Mouse (Mus musculus): ENCODE results near the gene Zswim4. TPM values are rescaled to one million over a fixed set of nuclear protein-coding genes. Genes with fewer than 3 reads are reported as not detected.

The Zswim4 gene
- polyA plus RNA-seq, 1 experiment from 2014 or later, result 9.3 TPM

- no peak for ATAC-seq (ENCODE audit: insufficient number of reproducible peaks, insufficient read depth, low FRiP score, low read depth)
- peaks cover 8% of the 10 kb centered on the region for H3K4me1 ChIP-seq (ENCODE audit: control insufficient read depth, insufficient read depth, low read length)
- no peaks in the 10 kb centered on the region for H3K27me3 ChIP-seq (ENCODE audit: control insufficient read depth, insufficient read depth, low read length)
- no peak overlapping the region for H3K4me3 ChIP-seq (ENCODE audit: low read depth, low read length)
- no peak overlapping the region for H3K27ac ChIP-seq (ENCODE audit: low read length)
- H3K36me3 ChIP-seq (ENCODE audit: control insufficient read depth, insufficient read depth, low read length), result peaks cover 41% of the 10 kb centered on the region
- no peaks in the 10 kb centered on the region for H3K9me3 ChIP-seq (ENCODE audit: control insufficient read depth, low read depth, low read length)
- 90% methylated on average over 4 of the region's 4 CpGs for WGBS
- H3K9ac ChIP-seq (replicated peaks; ENCODE audit: low read depth, low read length), result no peak overlapping the region
- no peak overlapping the region for H3K4me2 ChIP-seq (replicated peaks; ENCODE audit: low read depth, low read length)
Observed at GRCm38 (mm10) chr8:84261098-84261497, 24.2 kb upstream of the Zswim4 start.

- peak; percentile 87 for ATAC-seq (ENCODE audit: insufficient number of reproducible peaks, insufficient read depth, low FRiP score, low read depth)
- peak within 1 kb of the TSS; percentile 70 for H3K9ac ChIP-seq (replicated peaks; ENCODE audit: low read depth, low read length)
Observed at GRCm38 (mm10) chr8:84256822-84257610, 20.2 kb upstream of the Zswim4 start, which contains the start of gene Mri1. Gene Mri1 (minus strand): TSS chr8:84257326.

GRCm38 (mm10) chr8:84256458-84256821 lies 19.6 kb upstream of the Zswim4 start:
- 14% methylated on average over 6 of the region's 6 CpGs for WGBS
- H3K27ac ChIP-seq (ENCODE audit: low read length), result peak overlapping the region; percentile 92
- no peaks in the 10 kb centered on the region for H3K27me3 ChIP-seq (ENCODE audit: control insufficient read depth, insufficient read depth, low read length)
- H3K9me3 ChIP-seq (ENCODE audit: control insufficient read depth, low read depth, low read length), result no peaks in the 10 kb centered on the region
- peaks cover 42% of the 10 kb centered on the region for H3K36me3 ChIP-seq (ENCODE audit: control insufficient read depth, insufficient read depth, low read length)
- ATAC-seq (ENCODE audit: insufficient number of reproducible peaks, insufficient read depth, low FRiP score, low read depth), result no peak; the same call in none of the 2 replicates
- H3K4me3 ChIP-seq (ENCODE audit: low read depth, low read length), result peak overlapping the region; percentile 79
- peaks cover 11% of the 10 kb centered on the region for H3K4me1 ChIP-seq (ENCODE audit: control insufficient read depth, insufficient read depth, low read length)
- H3K9ac ChIP-seq (replicated peaks; ENCODE audit: low read depth, low read length), result peak overlapping the region; percentile 70
- peak overlapping the region; percentile 89 for H3K4me2 ChIP-seq (replicated peaks; ENCODE audit: low read depth, low read length)

More at GRCm38 (mm10) chr8:84256822-84257610, 20.2 kb upstream of the Zswim4 start, which contains the start of gene Mri1:
- peak within 1 kb of the TSS; percentile 92 for H3K27ac ChIP-seq (ENCODE audit: low read length)
- H3K9me3 ChIP-seq (ENCODE audit: control insufficient read depth, low read depth, low read length), result no peaks in the 10 kb centered on the region
- peak within 1 kb of the TSS; percentile 89 for H3K4me2 ChIP-seq (replicated peaks; ENCODE audit: low read depth, low read length)
- H3K4me1 ChIP-seq (ENCODE audit: control insufficient read depth, insufficient read depth, low read length), result peaks cover 11% of the 10 kb centered on the region
- under 1% methylated on average over 64 of the region's 64 CpGs for WGBS
- peak within 1 kb of the TSS; percentile 79 for H3K4me3 ChIP-seq (ENCODE audit: low read depth, low read length)
- H3K36me3 ChIP-seq (ENCODE audit: control insufficient read depth, insufficient read depth, low read length), result peaks cover 38% of the 10 kb centered on the region
- no peaks in the 10 kb centered on the region for H3K27me3 ChIP-seq (ENCODE audit: control insufficient read depth, insufficient read depth, low read length)

- no peak for ATAC-seq (ENCODE audit: insufficient number of reproducible peaks, insufficient read depth, low FRiP score, low read depth)
- Histone ChIP-seq H3K9ac (replicated peaks; ENCODE audit: low read depth, low read length) (peak overlapping the region; percentile 70; the same call in 1 of the 2 replicates), H3K4me1 (ENCODE audit: control insufficient read depth, insufficient read depth, low read length) (peaks cover 11% of the 10 kb centered on the region), H3K27ac (ENCODE audit: low read length) (no peak overlapping the region), H3K9me3 (ENCODE audit: control insufficient read depth, low read depth, low read length) (no peaks in the 10 kb centered on the region), H3K36me3 (ENCODE audit: control insufficient read depth, insufficient read depth, low read length) (peaks cover 45% of the 10 kb centered on the region), H3K27me3 (ENCODE audit: control insufficient read depth, insufficient read depth, low read length) (no peaks in the 10 kb centered on the region), H3K4me3 (ENCODE audit: low read depth, low read length) (peak overlapping the region; percentile 79; the same call in 1 of the 2 replicates), H3K4me2 (replicated peaks; ENCODE audit: low read depth, low read length) (peak overlapping the region; percentile 89)
- WGBS, result 80% methylated on average over 3 of the region's 3 CpGs
Observed at GRCm38 (mm10) chr8:84255858-84256257, 19.0 kb upstream of the Zswim4 start.

GRCm38 (mm10) chr8:84249257-84250170 lies 12.7 kb upstream of the Zswim4 start, which contains the start of gene D8Ertd738e:
Gene D8Ertd738e (minus strand): TSS chr8:84249719.
- H3K9me3 ChIP-seq (ENCODE audit: control insufficient read depth, low read depth, low read length), result no peaks in the 10 kb centered on the region
- no peaks in the 10 kb centered on the region for H3K4me1 ChIP-seq (ENCODE audit: control insufficient read depth, insufficient read depth, low read length)
- peak within 1 kb of the TSS; percentile 95 for H3K4me3 ChIP-seq (ENCODE audit: low read depth, low read length)
- H3K27ac ChIP-seq (ENCODE audit: low read length), result peak within 1 kb of the TSS; percentile 78
- WGBS, result 3% methylated on average over 52 of the region's 52 CpGs
- peak; percentile 91 for ATAC-seq (ENCODE audit: insufficient number of reproducible peaks, insufficient read depth, low FRiP score, low read depth)
- peak within 1 kb of the TSS; percentile 77 for H3K4me2 ChIP-seq (replicated peaks; ENCODE audit: low read depth, low read length)
- no peaks in the 10 kb centered on the region for H3K27me3 ChIP-seq (ENCODE audit: control insufficient read depth, insufficient read depth, low read length)
- peak within 1 kb of the TSS; percentile 82 for H3K9ac ChIP-seq (replicated peaks; ENCODE audit: low read depth, low read length)
- H3K36me3 ChIP-seq (ENCODE audit: control insufficient read depth, insufficient read depth, low read length), result peaks cover 48% of the 10 kb centered on the region

GRCm38 (mm10) chr8:84241821-84242220 lies 5.0 kb upstream of the Zswim4 start:
- peaks cover 21% of the 10 kb centered on the region for H3K36me3 ChIP-seq (ENCODE audit: control insufficient read depth, insufficient read depth, low read length)
- H3K27ac ChIP-seq (ENCODE audit: low read length), result no peak overlapping the region
- no peaks in the 10 kb centered on the region for H3K9me3 ChIP-seq (ENCODE audit: control insufficient read depth, low read depth, low read length)
- no peak overlapping the region for H3K4me3 ChIP-seq (ENCODE audit: low read depth, low read length)
- peaks cover 6% of the 10 kb centered on the region; the same call in 1 of the 2 replicates for H3K4me1 ChIP-seq (ENCODE audit: control insufficient read depth, insufficient read depth, low read length)
- H3K27me3 ChIP-seq (ENCODE audit: control insufficient read depth, insufficient read depth, low read length), result no peaks in the 10 kb centered on the region
- H3K4me2 ChIP-seq (replicated peaks; ENCODE audit: low read depth, low read length), result no peak overlapping the region
- no peak for ATAC-seq (ENCODE audit: insufficient number of reproducible peaks, insufficient read depth, low FRiP score, low read depth)
- 58% methylated on average over 2 of the region's 2 CpGs for WGBS
- no peak overlapping the region for H3K9ac ChIP-seq (replicated peaks; ENCODE audit: low read depth, low read length)

GRCm38 (mm10) chr8:84241167-84241566 lies 4.3 kb upstream of the Zswim4 start:
- no peak overlapping the region for H3K9ac ChIP-seq (replicated peaks; ENCODE audit: low read depth, low read length)
- peaks cover 15% of the 10 kb centered on the region for H3K36me3 ChIP-seq (ENCODE audit: control insufficient read depth, insufficient read depth, low read length)
- no peak overlapping the region for H3K4me3 ChIP-seq (ENCODE audit: low read depth, low read length)
- no peak for ATAC-seq (ENCODE audit: insufficient number of reproducible peaks, insufficient read depth, low FRiP score, low read depth)
- no peaks in the 10 kb centered on the region for H3K9me3 ChIP-seq (ENCODE audit: control insufficient read depth, low read depth, low read length)
- H3K4me1 ChIP-seq (ENCODE audit: control insufficient read depth, insufficient read depth, low read length), result peaks cover 6% of the 10 kb centered on the region; the same call in 1 of the 2 replicates
- H3K27ac ChIP-seq (ENCODE audit: low read length), result no peak overlapping the region
- H3K27me3 ChIP-seq (ENCODE audit: control insufficient read depth, insufficient read depth, low read length), result no peaks in the 10 kb centered on the region
- WGBS, result 49% methylated on average over 6 of the region's 6 CpGs
- H3K4me2 ChIP-seq (replicated peaks; ENCODE audit: low read depth, low read length), result no peak overlapping the region
